Mouse (Mus musculus): ENCODE measurements at regions not wholly inside any gene's neighbourhood (a gene's known extent, or its start where the extent isn't known, plus 50 kb on each side); places are given as distances from the start of the nearest gene placed in this dataset.

- TF ChIP-seq CTCF (IDR thresholded peaks at IDR 0.05; ENCODE audit: control insufficient read depth, insufficient read depth, low read length) (no peak), POLR2A (IDR thresholded peaks at IDR 0.05; ENCODE audit: borderline replicate concordance, control insufficient read depth, low read depth, low read length) (no peak)
These were observed 361.3 kb upstream of the Gm10131 start for GRCm38 (mm10) chr8:34472846-34473245.
